In genomic region chr10:79873313-79873712, GRCm38 (mm10) we compare ENCODE assay signal across 11 mouse cellular contexts. TPM values are rescaled to one million over a fixed set of nuclear protein-coding genes. Genes with fewer than 3 reads are reported as not detected.
DNase-seq lines count a peak whose midpoint lies in the region; ATAC-seq and TF ChIP-seq lines count a peak whose summit lies in the region.
"Had no signal": no experiment of that assay in that cellular context is flagged by ENCODE, and none has a peak within 500 bp of the region (broad histone marks: within the 10 kb centered on the region; RNA-seq: fewer than 3 reads in every experiment).

No protein-coding gene starts in this region.

- TF ChIP-seq POLR2A in bone marrow, adult 2 months (IDR thresholded peaks at IDR 0.05; ENCODE audit: borderline replicate concordance, control insufficient read depth, low read depth, low read length) = no peak

- no peak overlapping the region for H3K9ac ChIP-seq in heart, embryonic 15.5 days
- H3K9ac ChIP-seq in hindbrain, embryonic 12.5 days = peak overlapping the region; percentile 94

- WGBS in heart, embryonic 15.5 days = 5% methylated on average over 6 of the region's 6 CpGs
- WGBS in bone marrow, adult 2 months = 4% methylated on average over 6 of the region's 6 CpGs
- 8% methylated on average over 6 of the region's 6 CpGs for WGBS in hindbrain, embryonic 12.5 days
- 23% methylated on average over 6 of the region's 6 CpGs for WGBS in midbrain, embryonic 10.5 days

- no peaks in the 10 kb centered on the region for H3K9me3 ChIP-seq in heart, embryonic 15.5 days (replicated peaks)
- H3K9me3 ChIP-seq in hindbrain, embryonic 12.5 days (replicated peaks) = no peaks in the 10 kb centered on the region
- no peaks in the 10 kb centered on the region for H3K9me3 ChIP-seq in midbrain, embryonic 10.5 days (replicated peaks)

- H3K36me3 ChIP-seq in heart, embryonic 15.5 days = no peaks in the 10 kb centered on the region; the same call in 1 of the 2 replicates
- peaks cover 28% of the 10 kb centered on the region for H3K36me3 ChIP-seq in hindbrain, embryonic 12.5 days
- peaks cover 43% of the 10 kb centered on the region for H3K36me3 ChIP-seq in midbrain, embryonic 10.5 days

- H3K27me3 ChIP-seq in heart, embryonic 15.5 days = 0 out of 2 replicates have a peak, but pooled peaks cover 4% of the 10 kb centered on the region
- H3K27me3 ChIP-seq in hindbrain, embryonic 12.5 days = no peaks in the 10 kb centered on the region
- peaks cover 9% of the 10 kb centered on the region; the same call in 1 of the 2 replicates for H3K27me3 ChIP-seq in midbrain, embryonic 10.5 days (ENCODE audit: low read depth, poor library complexity, severe bottlenecking)

- H3K4me3 ChIP-seq in heart, embryonic 15.5 days = peak overlapping the region; percentile 66
- H3K4me3 ChIP-seq in bone marrow, adult 2 months (replicated peaks; ENCODE audit: control insufficient read depth, low read depth, low read length) = peak overlapping the region; percentile 11
- peak overlapping the region; percentile 60 for H3K4me3 ChIP-seq in hindbrain, embryonic 12.5 days
- peak overlapping the region; percentile 82 for H3K4me3 ChIP-seq in midbrain, embryonic 10.5 days

- peak overlapping the region; percentile 96 for H3K4me2 ChIP-seq in heart, embryonic 15.5 days
- peak overlapping the region; percentile 81 for H3K4me2 ChIP-seq in hindbrain, embryonic 12.5 days (replicated peaks)

- TF ChIP-seq CTCF in bone marrow, adult 2 months (IDR thresholded peaks at IDR 0.05; ENCODE audit: control insufficient read depth, insufficient read depth, low read length) = no peak

- peaks cover 18% of the 10 kb centered on the region for H3K4me1 ChIP-seq in heart, embryonic 15.5 days (replicated peaks)
- H3K4me1 ChIP-seq in bone marrow, adult 2 months (ENCODE audit: control insufficient read depth, insufficient read depth, low read length) = peaks cover 7% of the 10 kb centered on the region
- peaks cover 48% of the 10 kb centered on the region for H3K4me1 ChIP-seq in hindbrain, embryonic 12.5 days
- peaks cover 51% of the 10 kb centered on the region for H3K4me1 ChIP-seq in midbrain, embryonic 10.5 days

- DNase-seq in heart, postnatal 4 days = no peak
- DNase-seq in midbrain, embryonic 10.5 days (ENCODE audit: low spot score) = no peak
- no peak for DNase-seq in left cerebral cortex, adult 18-20 months (ENCODE audit: low spot score in 2 of 2)
- no peak for DNase-seq in frontal cortex, postnatal 36 days (ENCODE audit: low spot score in 2 of 2)
- DNase-seq in embryo, embryonic 11 days = no peak
- DNase-seq: adrenal gland, adult 8-10 months; kidney, postnatal 25 days had no signal

- no peak overlapping the region for H3K27ac ChIP-seq in heart, embryonic 15.5 days
- H3K27ac ChIP-seq in bone marrow, adult 2 months (ENCODE audit: control insufficient read depth, insufficient read depth, low read depth, low read length, poor library complexity) = no peak overlapping the region
- peak overlapping the region; percentile 96 for H3K27ac ChIP-seq in hindbrain, embryonic 12.5 days
- H3K27ac ChIP-seq in midbrain, embryonic 10.5 days (replicated peaks) = peak overlapping the region; percentile 96

- no peak for ATAC-seq in heart, embryonic 15.5 days (replicated peaks; ENCODE audit: insufficient number of reproducible peaks, insufficient read depth, low FRiP score, low read depth)
- no peak; the same call in 1 of the 2 replicates for ATAC-seq in hindbrain, embryonic 12.5 days (ENCODE audit: low FRiP score)
- ATAC-seq: CD4-positive, CD25-positive, alpha-beta regulatory T cell, adult 4 months had no signal

RNA-seq across cellular contexts. Expression of gene Prtn3, which starts 1.0 kb away (rescaled TPM):
- polyA plus RNA-seq in heart, embryonic 15.5 days (2015; fragmentation: Nextera tagmentation; extraction: Ambion mirVana) = 1.1 and 3.0 TPM in 2 replicates
- not detected for total RNA-seq in heart, postnatal 4 days (2021)
- polyA plus RNA-seq in bone marrow, adult 2 months (2011; ENCODE audit: insufficient read depth, insufficient read length, low replicate concordance, missing spikeins) = 143 and 259 TPM in 2 replicates
- 11.8 and 14.1 TPM in 2 replicates for polyA plus RNA-seq in hindbrain, embryonic 12.5 days (2016; fragmentation: Nextera tagmentation; extraction: Ambion mirVana)
- 8.0 and 13.5 TPM in 2 replicates for polyA plus RNA-seq in midbrain, embryonic 10.5 days (2016; fragmentation: Nextera tagmentation; extraction: Ambion mirVana)
- total RNA-seq in left cerebral cortex, adult 18-20 months (2021) = 1 to 10 TPM; 2.2 to 2.3 TPM
- polyA plus RNA-seq: CD4-positive, CD25-positive, alpha-beta regulatory T cell, adult 4 months had no signal

RNA-seq across cellular contexts. Expression of gene Plppr3, which starts 1.1 kb away (rescaled TPM):
- polyA plus RNA-seq in heart, embryonic 15.5 days (2015; fragmentation: Nextera tagmentation; extraction: Ambion mirVana) = 8.6 and 15.3 TPM in 2 replicates
- total RNA-seq in heart, postnatal 4 days (2021) = 1 to 10 TPM; 2.5 to 2.9 TPM
- 16.4 and 32.4 TPM in 2 replicates for polyA plus RNA-seq in bone marrow, adult 2 months (2011; ENCODE audit: insufficient read depth, insufficient read length, low replicate concordance, missing spikeins)
- polyA plus RNA-seq in hindbrain, embryonic 12.5 days (2016; fragmentation: Nextera tagmentation; extraction: Ambion mirVana) = 289 and 290 TPM in 2 replicates
- polyA plus RNA-seq in midbrain, embryonic 10.5 days (2016; fragmentation: Nextera tagmentation; extraction: Ambion mirVana) = 110 and 169 TPM in 2 replicates
- 10 to 100 TPM; 55.6 to 58.0 TPM for total RNA-seq in left cerebral cortex, adult 18-20 months (2021)

RNA-seq across cellular contexts. Expression of gene Elane, which starts 12.7 kb away (rescaled TPM):
- polyA plus RNA-seq in heart, embryonic 15.5 days (2015; fragmentation: Nextera tagmentation; extraction: Ambion mirVana) = 0.25 and 2.0 TPM in 2 replicates
- not detected for total RNA-seq in heart, postnatal 4 days (2021)
- 102 and 162 TPM in 2 replicates for polyA plus RNA-seq in bone marrow, adult 2 months (2011; ENCODE audit: insufficient read depth, insufficient read length, low replicate concordance, missing spikeins)
- polyA plus RNA-seq in hindbrain, embryonic 12.5 days (2016; fragmentation: Nextera tagmentation; extraction: Ambion mirVana) = 0.56 TPM in 1 of 2 replicates, not detected in the other
- 0.16 and 0.46 TPM in 2 replicates for polyA plus RNA-seq in midbrain, embryonic 10.5 days (2016; fragmentation: Nextera tagmentation; extraction: Ambion mirVana)
- total RNA-seq in left cerebral cortex, adult 18-20 months (2021) = not detected
- total RNA-seq: adrenal gland, adult 8-10 months had no signal
- polyA plus RNA-seq: CD4-positive, CD25-positive, alpha-beta regulatory T cell, adult 4 months had no signal

RNA-seq across cellular contexts. Expression of gene Cfd, which starts 17.3 kb away (rescaled TPM):
- polyA plus RNA-seq in heart, embryonic 15.5 days (2015; fragmentation: Nextera tagmentation; extraction: Ambion mirVana) = not detected in 2 replicates
- under 1 TPM in 1 of 2 experiments, not detected in 1; 0.38 TPM for total RNA-seq in heart, postnatal 4 days (2021)
- polyA plus RNA-seq in bone marrow, adult 2 months (2011; ENCODE audit: insufficient read depth, insufficient read length, low replicate concordance, missing spikeins) = 20.0 TPM in 1 of 2 replicates, not detected in the other
- polyA plus RNA-seq in hindbrain, embryonic 12.5 days (2016; fragmentation: Nextera tagmentation; extraction: Ambion mirVana) = not detected in 2 replicates
- not detected in 2 replicates for polyA plus RNA-seq in midbrain, embryonic 10.5 days (2016; fragmentation: Nextera tagmentation; extraction: Ambion mirVana)
- total RNA-seq in left cerebral cortex, adult 18-20 months (2021) = not detected
- polyA plus RNA-seq: CD4-positive, CD25-positive, alpha-beta regulatory T cell, adult 4 months had no signal

RNA-seq across cellular contexts. Expression of gene Ptbp1, which starts 19.1 kb away (rescaled TPM):
- polyA plus RNA-seq in heart, embryonic 15.5 days (2015; fragmentation: Nextera tagmentation; extraction: Ambion mirVana) = 89.6 and 162 TPM in 2 replicates
- total RNA-seq in heart, postnatal 4 days (2021) = 100 to 1,000 TPM; 167 to 182 TPM
- polyA plus RNA-seq in bone marrow, adult 2 months (2011; ENCODE audit: insufficient read depth, insufficient read length, low replicate concordance, missing spikeins) = 113 and 188 TPM in 2 replicates
- polyA plus RNA-seq in hindbrain, embryonic 12.5 days (2016; fragmentation: Nextera tagmentation; extraction: Ambion mirVana) = 201 and 211 TPM in 2 replicates
- 296 and 334 TPM in 2 replicates for polyA plus RNA-seq in midbrain, embryonic 10.5 days (2016; fragmentation: Nextera tagmentation; extraction: Ambion mirVana)
- total RNA-seq in left cerebral cortex, adult 18-20 months (2021) = 10 to 100 TPM; 54.3 to 62.5 TPM

Comparison
In these comparisons a context has a peak if more than half of its experiments do, and no peak if none do; other contexts are left out.
1. H3K27ac ChIP-seq: peak in hindbrain, embryonic 12.5 days (single experiment) and midbrain, embryonic 10.5 days (single experiment); none in heart, embryonic 15.5 days (single experiment) and bone marrow, adult 2 months (single experiment).
2. H3K4me3 ChIP-seq: peak in every context shown above with its lines; median percentile 82 in midbrain, embryonic 10.5 days; 66 in heart, embryonic 15.5 days; 60 in hindbrain, embryonic 12.5 days; 11 in bone marrow, adult 2 months.
3. RNA of gene Elane, which starts 12.7 kb away (polyA plus RNA-seq): 102 to 162 TPM in bone marrow, adult 2 months; 0.25 to 2.0 TPM in heart, embryonic 15.5 days, 0.16 to 0.46 TPM in midbrain, embryonic 10.5 days and 0.56 TPM in hindbrain, embryonic 12.5 days; every median in the first group is over 10 times any median in the second.